Mouse (Mus musculus) kidney, adult 2 months (tissue): ENCODE data around the gene Dgkg.

Source experiments
- CTCF ChIP-seq: fragments of 200-500 bp; conservative IDR thresholded peaks from 2 replicates; pipeline ENCODE4 v1.5.1; 2011; ENCODE audit warnings: low read depth, mild to moderate bottlenecking, control low read depth, low read length, moderate library complexity, mixed read lengths; ENCODE audit not compliant: insufficient read depth, insufficient read length
- POLR2A ChIP-seq: fragments of 200-500 bp; IDR thresholded peaks from one replicate; pipeline ENCODE4 v1.6.1; 2011; ENCODE audit warnings: low read depth, low read length, control low read depth

GRCm38 (mm10) chr16:22551231-22552000 is 105.6 kb downstream of the Dgkg start:
- TF ChIP-seq CTCF (no peak), POLR2A (no peak)
